Mouse (Mus musculus) megakaryocyte, adult 5-6 weeks (primary cell): ENCODE measurements around the gene Grk1. TPM values are rescaled to one million over a fixed set of nuclear protein-coding genes. Genes with fewer than 3 reads are reported as not detected.

Experiments
- total RNA-seq, 2 experiments: library from RNA; stranded (forward) in 1 of 2; stranded (reverse) in 1 of 2; fragments of 153-499, 151-499 nt in 1 of 2; fragments of 221-1000, 200-1000 nt in 1 of 2; gene quantifications; 2 replicates each; pipeline versions ENCODE4 v1.2.3 to v1.2.4; 2015 to 2017

Grk1 gene
- total RNA-seq, 2 experiments from 2014 or later, result 0.04 TPM; not detected in 1

Other genes with a start within 250 kb of the Grk1 start
- gene Lamp1, start 245.9 kb upstream of the Grk1 start, total RNA-seq (2015), result 609 and 613 TPM in 2 replicates
- gene Lamp1, start 245.9 kb upstream of the Grk1 start, total RNA-seq (2017), result 770 and 822 TPM in 2 replicates
- 0.22 and 0.80 TPM in 2 replicates for gene Grtp1, start 204.5 kb upstream of the Grk1 start, total RNA-seq (2015)
- 0.53 TPM in 1 of 2 replicates, not detected in the other for gene Grtp1, start 204.5 kb upstream of the Grk1 start, total RNA-seq (2017)
- gene Adprhl1, start 150.9 kb upstream of the Grk1 start, total RNA-seq (2015), result not detected in 2 replicates
- gene Adprhl1, start 150.9 kb upstream of the Grk1 start, total RNA-seq (2017), result not detected in 2 replicates
- 10.6 and 10.8 TPM in 2 replicates for gene Dcun1d2, start 117.0 kb upstream of the Grk1 start, total RNA-seq (2015)
- gene Dcun1d2, start 117.0 kb upstream of the Grk1 start, total RNA-seq (2017), result 14.6 and 19.7 TPM in 2 replicates
- 11.2 and 16.0 TPM in 2 replicates for gene Tmco3, start 116.9 kb upstream of the Grk1 start, total RNA-seq (2015)
- 8.2 and 8.9 TPM in 2 replicates for gene Tmco3, start 116.9 kb upstream of the Grk1 start, total RNA-seq (2017)
- 136 and 146 TPM in 2 replicates for gene Tfdp1, start 66.3 kb upstream of the Grk1 start, total RNA-seq (2015)
- 103 and 105 TPM in 2 replicates for gene Tfdp1, start 66.3 kb upstream of the Grk1 start, total RNA-seq (2017)
- gene Atp4b, start 8.3 kb upstream of the Grk1 start, total RNA-seq (2015), result not detected in 2 replicates
- not detected in 2 replicates for gene Atp4b, start 8.3 kb upstream of the Grk1 start, total RNA-seq (2017)
- not detected in 2 replicates for gene Tmem255b, start 30.1 kb downstream of the Grk1 start, total RNA-seq (2015)
- not detected in 2 replicates for gene Tmem255b, start 30.1 kb downstream of the Grk1 start, total RNA-seq (2017)
- gene Gas6, start 89.4 kb downstream of the Grk1 start, total RNA-seq (2015), result 0.43 and 0.56 TPM in 2 replicates
- 0.77 and 1.6 TPM in 2 replicates for gene Gas6, start 89.4 kb downstream of the Grk1 start, total RNA-seq (2017)
- gene 1700029H14Rik, start 157.4 kb downstream of the Grk1 start, total RNA-seq (2015), result not detected in 2 replicates
- not detected in 2 replicates for gene 1700029H14Rik, start 157.4 kb downstream of the Grk1 start, total RNA-seq (2017)